Comparison of ENCODE assay signal across 10 mouse cellular contexts in genomic region chr9:107254925-107255324, GRCm38 (mm10). TPM values are rescaled to one million over a fixed set of nuclear protein-coding genes. Genes with fewer than 3 reads are reported as not detected.
DNase-seq lines count a peak whose midpoint lies in the region; TF ChIP-seq lines count a peak whose summit lies in the region.
"Had no signal": no experiment of that assay in that cellular context is flagged by ENCODE, and none has a peak within 500 bp of the region (broad histone marks: within the 10 kb centered on the region; RNA-seq: fewer than 3 reads in every experiment).

No protein-coding gene starts in this region.

- H3K79me2 ChIP-seq in heart, adult 2 months (replicated peaks; ENCODE audit: control insufficient read depth, insufficient read depth, low read length): no peaks in the 10 kb centered on the region

- peaks cover 4% of the 10 kb centered on the region for H3K4me1 ChIP-seq in heart, adult 2 months (ENCODE audit: control insufficient read depth, insufficient read depth, low read length)
- H3K4me1 ChIP-seq in olfactory bulb, adult 2 months (ENCODE audit: control insufficient read depth, insufficient read depth, low read length): peaks cover 57% of the 10 kb centered on the region

- no peak for TF ChIP-seq POLR2A in heart, adult 2 months (IDR thresholded peaks at IDR 0.05; ENCODE audit: insufficient read depth, low read depth, low read length)
- no peak for TF ChIP-seq POLR2A in olfactory bulb, adult 2 months (IDR thresholded peaks at IDR 0.05; ENCODE audit: insufficient read depth, low read depth, low read length)

- H3K36me3 ChIP-seq in heart, adult 2 months (ENCODE audit: control insufficient read depth, insufficient read depth, low read length): peaks cover 2% of the 10 kb centered on the region; the same call in 1 of the 2 replicates
- H3K36me3 ChIP-seq: embryonic facial prominence, embryonic 13.5 days; limb, embryonic 12.5 days; lung, embryonic 15.5 days had no signal

- H3K27me3 ChIP-seq in heart, adult 2 months (ENCODE audit: control insufficient read depth, insufficient read depth, low read length): no peaks in the 10 kb centered on the region
- H3K27me3 ChIP-seq: embryonic facial prominence, embryonic 13.5 days; limb, embryonic 12.5 days had no signal

- 63% methylated on average over 3 of the region's 3 CpGs for WGBS in heart, adult 2 months
- WGBS in olfactory bulb, adult 2 months: 65% methylated on average over 3 of the region's 3 CpGs

- intact Hi-C loops in heart, adult 2 months (cut with DNase I): loop anchor here (10.0 kb wide), 1 partner anchor 90 kb away; no protein-coding TSS in a partner anchor
- intact Hi-C loops in left cerebral cortex, adult 2 months (cut with DNase I): no loop called here
- intact Hi-C loops in left cerebral cortex, postnatal 14 days (cut with DNase I): no loop called here

- peak overlapping the region; percentile 84 for H3K27ac ChIP-seq in heart, adult 2 months
- peak overlapping the region; percentile 85 for H3K27ac ChIP-seq in left cerebral cortex, adult 2 months
- peak overlapping the region; percentile 99 for H3K27ac ChIP-seq in olfactory bulb, adult 2 months (ENCODE audit: insufficient read depth, low read depth, low read length)
- H3K27ac ChIP-seq: embryonic facial prominence, embryonic 13.5 days; limb, embryonic 12.5 days; lung, embryonic 15.5 days had no signal

- H3K4me3 ChIP-seq in heart, adult 2 months: no peak overlapping the region
- H3K4me3 ChIP-seq in left cerebral cortex, adult 2 months: no peak overlapping the region
- H3K4me3 ChIP-seq in olfactory bulb, adult 2 months (ENCODE audit: insufficient read depth, low read depth, low read length): no peak overlapping the region
- H3K4me3 ChIP-seq: embryonic facial prominence, embryonic 13.5 days; limb, embryonic 12.5 days; lung, embryonic 15.5 days had no signal

- TF ChIP-seq CTCF in heart, adult 2 months (IDR thresholded peaks at IDR 0.05): no peak
- TF ChIP-seq CTCF in left cerebral cortex, adult 2 months (IDR thresholded peaks at IDR 0.05): no peak
- no peak for TF ChIP-seq CTCF in olfactory bulb, adult 2 months (IDR thresholded peaks at IDR 0.05; ENCODE audit: insufficient read depth, low read depth, low read length)

- DNase-seq in heart, adult 2 months: no peak
- no peak for DNase-seq in heart, adult 8-10 months (ENCODE audit: low spot score)
- no peak for DNase-seq in left cerebral cortex, adult 2 months (ENCODE audit: extremely low spot score in 1 of 2, low spot score in 2 of 2)
- DNase-seq in left cerebral cortex, postnatal 14 days (ENCODE audit: low spot score in 2 of 2): no peak
- peak; percentile 66 for DNase-seq in kidney, adult 9 months
- DNase-seq in thymus, postnatal 10 days (ENCODE audit: low spot score in 2 of 2): no peak

- H3K9ac ChIP-seq in heart, adult 2 months (ENCODE audit: low read depth, low read length): no peak overlapping the region
- H3K9ac ChIP-seq: embryonic facial prominence, embryonic 13.5 days; limb, embryonic 12.5 days; lung, embryonic 15.5 days had no signal

- no peak for TF ChIP-seq EP300 in heart, adult 2 months (IDR thresholded peaks at IDR 0.05; ENCODE audit: insufficient read depth, low read depth, low read length)

RNA-seq across cellular contexts. Expression of gene Dock3, which starts 23.2 kb away (rescaled TPM):
- 1 to 10 TPM; 6.6 to 9.0 TPM for total RNA-seq in heart, adult 2 months (2021)
- 0.26 and 1.0 TPM in 2 replicates for polyA plus RNA-seq in heart, adult 2 months (2012; rRNA removed)
- 10 to 100 TPM; 15.1 to 23.8 (median 19.8) TPM for total RNA-seq in heart, adult 8-10 months (2022)
- 100 to 1,000 TPM; 216 to 221 TPM for total RNA-seq in left cerebral cortex, adult 2 months (2021)
- total RNA-seq in left cerebral cortex, postnatal 14 days (2021): 100 to 1,000 TPM; 165 to 173 TPM
- polyA plus RNA-seq in olfactory bulb, adult 2 months (2012; ENCODE audit: insufficient read depth, insufficient read length, low replicate concordance, missing spikeins): 452 TPM in 1 of 2 replicates, not detected in the other

RNA-seq across cellular contexts. Expression of gene Mapkapk3, which starts 34.8 kb away (rescaled TPM):
- 10 to 100 TPM; 29.0 to 36.0 TPM for total RNA-seq in heart, adult 2 months (2021)
- polyA plus RNA-seq in heart, adult 2 months (2012; rRNA removed): 26.1 and 40.8 TPM in 2 replicates
- total RNA-seq in heart, adult 8-10 months (2022): 10 to 100 TPM; 27.2 to 38.4 (median 32.0) TPM
- total RNA-seq in left cerebral cortex, adult 2 months (2021): 1 to 10 TPM; 3.4 to 3.5 TPM
- 1 to 10 TPM; 2.4 to 2.7 TPM for total RNA-seq in left cerebral cortex, postnatal 14 days (2021)
- polyA plus RNA-seq in olfactory bulb, adult 2 months (2012; ENCODE audit: insufficient read depth, insufficient read length, low replicate concordance, missing spikeins): not detected in 2 replicates

RNA-seq across cellular contexts. Expression of gene Cish, which starts 40.9 kb away (rescaled TPM):
- 100 to 1,000 TPM; 151 to 167 TPM for total RNA-seq in heart, adult 2 months (2021)
- 89.8 and 118 TPM in 2 replicates for polyA plus RNA-seq in heart, adult 2 months (2012; rRNA removed)
- 100 to 1,000 TPM in 3 of 4 experiments, 10 to 100 TPM in 1; 87.1 to 234 (median 146) TPM for total RNA-seq in heart, adult 8-10 months (2022)
- 10 to 100 TPM in 1 of 2 experiments, 1 to 10 TPM in 1; 9.6 to 10.7 TPM for total RNA-seq in left cerebral cortex, adult 2 months (2021)
- 10 to 100 TPM in 1 of 2 experiments, 1 to 10 TPM in 1; 6.7 to 11.1 TPM for total RNA-seq in left cerebral cortex, postnatal 14 days (2021)
- not detected in 2 replicates for polyA plus RNA-seq in olfactory bulb, adult 2 months (2012; ENCODE audit: insufficient read depth, insufficient read length, low replicate concordance, missing spikeins)

Comparison
In these comparisons a context has a peak if more than half of its experiments do, and no peak if none do; other contexts are left out.
1. RNA of gene Dock3, which starts 23.2 kb away (total RNA-seq): 216 to 221 TPM in left cerebral cortex, adult 2 months and 165 to 173 TPM in left cerebral cortex, postnatal 14 days; 15.1 to 23.8 TPM in heart, adult 8-10 months and 6.6 to 9.0 TPM in heart, adult 2 months; every median in the first group is over 4 times any median in the second.
2. RNA of gene Mapkapk3, which starts 34.8 kb away (total RNA-seq): 29.0 to 36.0 TPM in heart, adult 2 months and 27.2 to 38.4 TPM in heart, adult 8-10 months; 3.4 to 3.5 TPM in left cerebral cortex, adult 2 months and 2.4 to 2.7 TPM in left cerebral cortex, postnatal 14 days; every median in the first group is over 4 times any median in the second.
3. RNA of gene Cish, which starts 40.9 kb away (total RNA-seq): 151 to 167 TPM in heart, adult 2 months and 87.1 to 234 TPM in heart, adult 8-10 months; 6.7 to 11.1 TPM in left cerebral cortex, postnatal 14 days and 9.6 to 10.7 TPM in left cerebral cortex, adult 2 months; every median in the first group is over 4 times any median in the second.
4. Peak in every context shown above with its lines, with median percentiles within 50 percentile points of each other: H3K27ac ChIP-seq.